Mouse (Mus musculus) heart, postnatal 0 days (tissue): Measurements from ENCODE around the gene Ankib1.

Experiments
- CTCF ChIP-seq: IDR thresholded peaks from 2 replicates; pipeline ENCODE4 v1.5.1; 2016; ENCODE audit warnings: antibody characterized with exemption, control low read depth, low read depth
- EP300 ChIP-seq: IDR thresholded peaks from 2 replicates; pipeline ENCODE4 v1.6.1; 2016; ENCODE audit warnings: antibody characterized with exemption, low read depth

DNA sequence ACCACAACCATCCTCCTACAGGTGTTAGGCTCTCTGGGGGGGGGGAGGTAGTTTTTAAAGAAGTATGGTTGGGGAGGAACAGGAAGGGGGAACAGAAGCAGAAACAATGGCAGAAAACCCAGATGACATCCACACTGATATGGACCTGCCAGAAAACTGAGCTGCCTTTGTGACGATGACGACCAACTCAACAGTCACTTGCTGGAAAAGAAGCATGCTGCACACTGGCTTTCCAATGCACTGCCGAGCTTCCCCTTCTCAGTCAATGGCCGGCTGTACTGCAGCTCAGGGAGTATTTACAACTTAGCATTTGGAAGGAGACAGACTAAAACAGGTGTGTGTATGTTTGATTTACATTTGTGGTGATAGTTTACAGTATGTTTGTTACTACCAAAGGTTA lies 107.5 kb downstream of the Ankib1 start:
- no peak for TF ChIP-seq CTCF
- no peak for TF ChIP-seq EP300
